Mouse (Mus musculus) brain, embryonic 14.5 days (tissue): ENCODE results near the gene Kdm5a. TPM values are rescaled to one million over a fixed set of nuclear protein-coding genes. Genes with fewer than 3 reads are reported as not detected.

Experiments used
- DNase-seq: peaks from one replicate; pipeline ENCODE4 v3.0.0-alpha.2; 2011; ENCODE audit warnings: low read depth
- CTCF ChIP-seq: fragments of 200-500 bp; IDR thresholded peaks from 2 replicates; pipeline ENCODE4 v1.5.1; 2012; ENCODE audit warnings: inconsistent platforms, mild to moderate bottlenecking, moderate library complexity, borderline replicate concordance; ENCODE audit not compliant: insufficient read depth, insufficient read length; ENCODE audit errors: extremely low read depth
- POLR2A ChIP-seq: fragments of 200-500 bp; IDR thresholded peaks from 2 replicates; pipeline ENCODE4 v1.6.1; 2012; ENCODE audit warnings: mild to moderate bottlenecking, inconsistent platforms, borderline replicate concordance; ENCODE audit not compliant: poor library complexity, insufficient read depth, insufficient read length, severe bottlenecking; ENCODE audit errors: extremely low read depth
- polyA plus RNA-seq: library from polyadenylated mRNA; depleted of rRNA; stranded (reverse); fragments of >200 nt; gene quantifications from 2 replicates; pipeline ENCODE4 v1.2.3, GENCODE M21; 2012

Kdm5a gene
- polyA plus RNA-seq, 1 experiment: 15.3 TPM

GRCm38 (mm10) chr6:120464406-120464939 lies 100.5 kb downstream of the Kdm5a start:
- DNase-seq: no peak
- TF ChIP-seq POLR2A (no peak), CTCF (no peak)

- TF ChIP-seq CTCF: no peak
- no peak for TF ChIP-seq POLR2A
- DNase-seq: no peak
These were observed 101.5 kb downstream of the Kdm5a start for GRCm38 (mm10) chr6:120465393-120465792.

GRCm38 (mm10) chr6:120466609-120467329 lies 102.8 kb downstream of the Kdm5a start:
- DNase-seq: no peak
- no peak for TF ChIP-seq CTCF
- no peak for TF ChIP-seq POLR2A

GRCm38 (mm10) chr6:120468259-120468658 lies 104.3 kb downstream of the Kdm5a start:
- DNase-seq: no peak
- TF ChIP-seq CTCF (no peak), POLR2A (no peak)

- DNase-seq: no peak
- no peak for TF ChIP-seq CTCF
- no peak for TF ChIP-seq POLR2A
These were observed 105.3 kb downstream of the Kdm5a start for GRCm38 (mm10) chr6:120469268-120469667.

GRCm38 (mm10) chr6:120469770-120470169 lies 105.8 kb downstream of the Kdm5a start:
- no peak for DNase-seq
- TF ChIP-seq CTCF (no peak), POLR2A (no peak)

- TF ChIP-seq CTCF (no peak), POLR2A (no peak)
These were observed 106.7 kb downstream of the Kdm5a start for GRCm38 (mm10) chr6:120470666-120471065.

GRCm38 (mm10) chr6:120471991-120472441 lies 108.1 kb downstream of the Kdm5a start:
- DNase-seq: peak; percentile 90
- TF ChIP-seq POLR2A (no peak), CTCF (no peak)

More at GRCm38 (mm10) chr6:120470666-120471065, 106.7 kb downstream of the Kdm5a start:
- DNase-seq: no peak

GRCm38 (mm10) chr6:120472455-120473140 lies 108.7 kb downstream of the Kdm5a start:
- TF ChIP-seq CTCF (no peak), POLR2A (no peak)
- peak; percentile 77 for DNase-seq

GRCm38 (mm10) chr6:120473427-120473826 lies 109.5 kb downstream of the Kdm5a start:
- DNase-seq: peak; percentile 57

GRCm38 (mm10) chr6:120475288-120475687 lies 111.4 kb downstream of the Kdm5a start:
- TF ChIP-seq POLR2A (no peak), CTCF (no peak)
- DNase-seq: no peak

More at GRCm38 (mm10) chr6:120473427-120473826, 109.5 kb downstream of the Kdm5a start:
- TF ChIP-seq CTCF (no peak), POLR2A (no peak)
